Mouse (Mus musculus) kidney, embryonic 16.5 days (tissue): ENCODE results near the gene Rtkn. TPM values are rescaled to one million over a fixed set of nuclear protein-coding genes. Genes with fewer than 3 reads are reported as not detected.
A peak's percentile ranks its signal among the peaks of the same experiment; 100 is the strongest.

Experiments used
- ATAC-seq: fragments of 200-750 bp; cut with Nextera tagmentation; 2 replicates; pipeline ENCODE4 v1.8.0; 2017; ENCODE audit warnings: moderate TSS enrichment; ENCODE audit not compliant: low FRiP score, low TSS enrichment
- H3K27ac ChIP-seq: fragments of 300-500 bp; sonication (generic); 2 replicates; pipeline ENCODE4 v1.5.1; 2014; ENCODE audit warnings: low read length
- H3K27me3 ChIP-seq: fragments of 300-500 bp; sonication (generic); 2 replicates; pipeline ENCODE4 v1.6.1; 2014; ENCODE audit warnings: low read length, control low read depth, mixed read lengths; ENCODE audit not compliant: insufficient read depth
- H3K36me3 ChIP-seq: fragments of 300-500 bp; sonication (generic); 2 replicates; pipeline ENCODE4 v1.6.1; 2014; ENCODE audit warnings: low read length, control low read depth, mixed read lengths; ENCODE audit not compliant: insufficient read depth
- H3K4me1 ChIP-seq: fragments of 300-500 bp; sonication (generic); 2 replicates; pipeline ENCODE4 v1.6.1; 2014; ENCODE audit warnings: low read length, control low read depth, mixed read lengths; ENCODE audit not compliant: insufficient read depth
- H3K4me2 ChIP-seq: fragments of 300-500 bp; sonication (generic); replicated peaks from 2 replicates; pipeline ENCODE4 v1.6.1; 2014; ENCODE audit warnings: low read depth, low read length
- H3K4me3 ChIP-seq: fragments of 300-500 bp; sonication (generic); 2 replicates; pipeline ENCODE4 v1.5.1; 2014; ENCODE audit warnings: mild to moderate bottlenecking, low read length
- H3K9ac ChIP-seq: fragments of 300-500 bp; sonication (generic); replicated peaks from 2 replicates; pipeline ENCODE4 v1.6.1; 2014; ENCODE audit warnings: low read length
- H3K9me3 ChIP-seq: fragments of 300-500 bp; sonication (generic); 2 replicates; pipeline ENCODE4 v1.6.1; 2016; ENCODE audit warnings: low read length, control low read depth
- WGBS: fragments of 180-500 bp; shearing (Covaris S2); extraction: QIAGEN DNeasy Blood & Tissue Kit; methylation state at CpG from one replicate; pipeline ENCODE4 v1.1.7; 2014; 5-methylcytosine and 5-hydroxymethylcytosine counted together
- polyA plus RNA-seq: library from polyadenylated mRNA; unstranded; fragments of >200 nt; fragmentation: Nextera tagmentation; extraction: Ambion mirVana; gene quantifications from 2 replicates; pipeline ENCODE4 v1.2.1, GENCODE M21; 2015

Rtkn gene
- polyA plus RNA-seq, result 43.0 and 43.9 TPM in 2 replicates

DNA sequence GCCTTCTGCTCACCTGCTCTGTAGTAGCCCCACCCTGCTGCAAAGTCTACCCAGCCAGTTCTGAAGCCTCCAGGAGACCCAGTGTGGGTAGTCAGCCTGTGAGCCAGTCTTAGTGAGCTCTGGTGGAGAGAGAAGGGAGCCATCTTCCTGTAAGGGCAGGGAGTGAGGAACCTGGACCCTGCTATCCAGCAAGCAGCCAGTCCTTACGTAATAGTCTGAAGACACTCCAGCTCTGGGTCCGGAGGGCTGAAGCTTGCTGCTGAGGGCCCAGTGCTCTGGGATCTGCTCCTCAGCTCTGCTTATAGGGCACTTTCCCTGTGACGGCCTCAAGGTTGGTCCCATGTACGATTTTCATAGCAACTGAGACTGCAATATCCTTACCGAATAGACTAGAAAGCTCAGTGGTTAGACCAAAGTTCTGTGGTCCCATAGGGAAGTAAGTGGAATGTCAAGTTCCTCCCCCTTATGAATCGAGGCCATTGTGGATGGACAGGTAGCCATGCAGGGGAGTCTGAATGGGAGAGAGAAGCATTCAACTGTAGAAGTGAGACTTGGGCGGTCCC lies at the start of gene Rtkn:
TSS of gene Rtkn (plus strand) at position 513 of the 563 bp plus-strand sequence.
- no peak for ATAC-seq
- peak within 1 kb of the TSS; percentile 100 for H3K27ac ChIP-seq
- no peaks in the 10 kb centered on the region for H3K36me3 ChIP-seq
- peak within 1 kb of the TSS; percentile 69 for H3K4me2 ChIP-seq
- H3K9me3 ChIP-seq, result no peaks in the 10 kb centered on the region
- 53% methylated on average over 7 of the region's 7 CpGs for WGBS
- H3K4me3 ChIP-seq, result peak within 1 kb of the TSS; percentile 62
- H3K27me3 ChIP-seq, result no peaks in the 10 kb centered on the region
- peaks cover 48% of the 10 kb centered on the region for H3K4me1 ChIP-seq
- H3K9ac ChIP-seq, result peak within 1 kb of the TSS; percentile 97

DNA sequence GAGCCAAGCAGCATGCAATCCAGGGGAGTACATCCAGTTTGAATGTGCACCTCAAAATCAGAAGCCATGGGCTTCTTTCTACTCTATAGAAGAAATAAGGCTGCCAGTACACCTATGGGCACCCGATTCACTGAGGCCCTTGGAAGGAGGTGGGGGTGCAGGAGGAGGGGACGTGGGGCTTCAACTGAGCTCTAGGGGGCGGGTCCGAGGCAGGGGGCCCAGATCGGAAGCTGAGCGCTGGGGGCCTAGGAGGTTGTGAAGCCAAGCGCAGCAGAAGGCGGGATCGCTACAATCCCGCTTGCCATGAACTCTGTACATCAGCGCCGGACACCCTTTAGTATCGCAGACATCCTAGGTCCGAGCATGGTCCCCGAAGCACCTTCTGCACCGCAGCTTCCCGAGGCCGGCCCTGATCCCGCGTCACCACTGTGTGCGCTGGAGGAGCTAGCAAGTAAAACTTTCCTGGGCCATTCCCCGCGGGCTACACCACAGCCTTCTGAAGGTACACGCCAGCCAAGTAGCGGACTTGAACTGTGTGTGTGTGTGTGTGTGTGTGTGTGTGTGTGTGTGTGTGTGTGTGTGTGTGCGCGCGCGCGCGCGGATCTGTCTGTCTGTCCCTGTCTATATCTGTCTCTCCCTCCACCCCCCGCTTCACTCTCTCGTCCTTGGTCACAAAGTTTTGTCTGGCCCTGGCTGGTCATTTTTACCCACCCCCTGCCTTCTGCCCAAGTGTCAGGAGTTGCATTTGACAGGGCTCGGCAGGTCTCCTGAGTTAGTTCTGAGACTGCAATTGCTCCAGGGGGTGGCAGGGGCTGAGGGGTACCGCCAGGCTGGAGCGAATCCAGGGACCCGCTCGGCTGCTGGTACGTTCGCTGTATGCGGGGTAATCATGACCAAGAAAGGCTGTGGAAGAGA lies 48.9 kb upstream of the Rtkn start, which contains the start of gene Lbx2:
TSS of gene Lbx2 (plus strand) at position 247 of the 915 bp plus-strand sequence.
- 0 out of 2 replicates have a peak within 1 kb of the TSS, but pooled peaks have one; percentile 5 for H3K27ac ChIP-seq
- peaks cover 30% of the 10 kb centered on the region for H3K27me3 ChIP-seq
- H3K4me1 ChIP-seq, result peaks cover 54% of the 10 kb centered on the region
- peak within 1 kb of the TSS; percentile 63 for H3K9ac ChIP-seq
- no peak for ATAC-seq
- H3K4me3 ChIP-seq, result peak within 1 kb of the TSS; percentile 41
- H3K36me3 ChIP-seq, result peaks cover 7% of the 10 kb centered on the region
- H3K4me2 ChIP-seq, result peak within 1 kb of the TSS; percentile 56
- H3K9me3 ChIP-seq, result no peaks in the 10 kb centered on the region
- WGBS, result 6% methylated on average over 41 of the region's 42 CpGs

DNA sequence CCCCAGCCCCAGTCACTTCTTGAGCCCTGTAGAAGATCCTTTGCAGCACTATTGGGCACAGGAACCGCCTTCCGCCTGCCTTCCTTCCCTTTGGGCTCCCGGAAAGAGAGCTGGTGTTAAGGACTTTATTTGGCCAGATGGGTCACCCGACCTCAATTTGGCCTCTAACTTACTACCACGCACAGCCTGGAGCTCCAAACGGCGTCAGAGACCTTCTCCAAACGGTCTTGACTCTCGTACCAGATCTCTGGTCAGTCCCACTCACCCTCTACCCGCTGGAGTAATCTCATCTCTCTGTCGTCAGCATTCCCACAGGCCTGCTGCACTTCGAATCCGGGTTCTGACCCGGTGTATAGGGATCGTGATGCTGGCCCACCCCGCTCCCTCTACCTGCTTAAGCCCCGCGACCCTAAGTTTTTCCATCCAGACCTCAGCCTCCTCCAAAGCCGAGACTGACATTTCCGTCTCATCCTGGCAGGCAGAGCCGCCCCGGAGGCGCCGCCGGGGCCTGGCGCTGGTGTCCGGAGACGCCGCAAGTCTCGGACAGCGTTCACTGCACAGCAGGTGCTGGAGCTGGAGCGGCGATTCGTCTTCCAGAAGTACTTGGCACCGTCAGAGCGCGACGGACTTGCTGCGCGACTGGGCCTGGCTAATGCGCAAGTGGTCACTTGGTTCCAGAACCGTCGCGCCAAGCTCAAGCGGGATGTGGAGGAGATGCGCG lies 47.9 kb upstream of the Rtkn start:
- Histone ChIP-seq H3K27me3 (peaks cover 30% of the 10 kb centered on the region), H3K27ac (no peak overlapping the region), H3K9me3 (no peaks in the 10 kb centered on the region), H3K36me3 (peaks cover 1% of the 10 kb centered on the region; the same call in 1 of the 2 replicates), H3K4me2 (peak overlapping the region; percentile 56), H3K4me1 (peaks cover 54% of the 10 kb centered on the region), H3K4me3 (peak overlapping the region; percentile 39), H3K9ac (peak overlapping the region; percentile 14)
- 3% methylated on average over 47 of the region's 47 CpGs for WGBS
- no peak for ATAC-seq

- H3K9ac ChIP-seq, result peak overlapping the region; percentile 14
Measured at GRCm38 (mm10) chr6:83087926-83088260, 47.4 kb upstream of the Rtkn start.

DNA sequence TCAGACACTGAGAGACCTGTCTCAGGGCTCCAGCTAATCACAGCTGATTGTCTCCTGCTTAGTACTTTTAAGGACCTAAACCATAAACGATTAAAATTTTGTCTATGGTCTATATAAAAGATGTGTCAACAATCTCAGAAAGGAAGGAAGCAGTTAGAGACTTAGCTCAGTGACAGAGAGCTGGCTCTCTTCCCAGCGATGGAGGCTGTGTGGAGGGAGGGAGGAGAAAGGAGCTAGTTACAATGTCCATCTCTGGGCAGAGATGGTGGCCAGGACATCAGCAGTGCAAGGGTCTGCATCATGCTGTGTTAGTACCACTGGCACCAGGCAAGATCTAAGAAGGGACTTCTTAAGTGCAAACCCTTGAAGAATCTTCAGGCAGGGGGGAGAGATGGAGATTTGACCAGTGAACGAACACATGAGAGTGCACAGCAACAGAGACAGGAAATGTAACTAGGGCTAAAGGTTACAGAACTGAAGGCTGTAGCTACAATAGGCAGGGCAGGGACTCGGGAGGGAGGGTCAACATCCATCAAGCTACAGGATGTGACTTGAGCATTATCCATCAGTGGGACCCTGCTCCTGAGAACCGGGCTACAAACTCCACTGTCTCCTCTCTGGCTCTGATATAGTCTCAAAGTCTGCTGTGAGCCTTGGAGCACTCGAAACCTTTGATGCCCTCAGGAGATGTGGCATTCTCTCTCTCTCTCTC lies 42.7 kb upstream of the Rtkn start:
- ATAC-seq, result 0 out of 2 replicates have a peak, but pooled peaks have one; percentile 18
- Histone ChIP-seq H3K4me1 (peaks cover 7% of the 10 kb centered on the region), H3K36me3 (no peaks in the 10 kb centered on the region), H3K27me3 (peaks cover 18% of the 10 kb centered on the region), H3K9ac (no peak overlapping the region), H3K27ac (peak overlapping the region; percentile 26), H3K9me3 (no peaks in the 10 kb centered on the region), H3K4me2 (no peak overlapping the region), H3K4me3 (no peak overlapping the region)
- WGBS, result 25% methylated on average over 6 of the region's 6 CpGs

More at GRCm38 (mm10) chr6:83087926-83088260, 47.4 kb upstream of the Rtkn start:
- ATAC-seq, result no peak
- 20% methylated on average over 9 of the region's 9 CpGs for WGBS
- H3K9me3 ChIP-seq, result no peaks in the 10 kb centered on the region
- H3K36me3 ChIP-seq, result no peaks in the 10 kb centered on the region
- peak overlapping the region; percentile 56 for H3K4me2 ChIP-seq
- no peak overlapping the region for H3K27ac ChIP-seq
- peaks cover 51% of the 10 kb centered on the region for H3K4me1 ChIP-seq
- H3K4me3 ChIP-seq, result peak overlapping the region; percentile 39
- peaks cover 30% of the 10 kb centered on the region for H3K27me3 ChIP-seq

GRCm38 (mm10) chr6:83095968-83096367 lies 39.3 kb upstream of the Rtkn start:
- no peak overlapping the region for H3K4me3 ChIP-seq
- ATAC-seq, result no peak
- H3K4me2 ChIP-seq, result no peak overlapping the region
- no peak overlapping the region for H3K27ac ChIP-seq
- peaks cover 14% of the 10 kb centered on the region for H3K4me1 ChIP-seq
- 50% methylated on average over 6 of the region's 6 CpGs for WGBS
- H3K27me3 ChIP-seq, result no peaks in the 10 kb centered on the region
- H3K9me3 ChIP-seq, result no peaks in the 10 kb centered on the region
- H3K36me3 ChIP-seq, result no peaks in the 10 kb centered on the region
- no peak overlapping the region for H3K9ac ChIP-seq

- WGBS, result 26% methylated on average over 2 of the region's 2 CpGs
- Histone ChIP-seq H3K4me2 (no peak overlapping the region), H3K27me3 (no peaks in the 10 kb centered on the region), H3K9ac (no peak overlapping the region), H3K36me3 (no peaks in the 10 kb centered on the region), H3K4me1 (peaks cover 28% of the 10 kb centered on the region), H3K27ac (peak overlapping the region; percentile 47; the same call in 1 of the 2 replicates), H3K9me3 (no peaks in the 10 kb centered on the region), H3K4me3 (no peak overlapping the region)
- ATAC-seq, result no peak
Measured at GRCm38 (mm10) chr6:83098411-83098810, 36.9 kb upstream of the Rtkn start.

DNA sequence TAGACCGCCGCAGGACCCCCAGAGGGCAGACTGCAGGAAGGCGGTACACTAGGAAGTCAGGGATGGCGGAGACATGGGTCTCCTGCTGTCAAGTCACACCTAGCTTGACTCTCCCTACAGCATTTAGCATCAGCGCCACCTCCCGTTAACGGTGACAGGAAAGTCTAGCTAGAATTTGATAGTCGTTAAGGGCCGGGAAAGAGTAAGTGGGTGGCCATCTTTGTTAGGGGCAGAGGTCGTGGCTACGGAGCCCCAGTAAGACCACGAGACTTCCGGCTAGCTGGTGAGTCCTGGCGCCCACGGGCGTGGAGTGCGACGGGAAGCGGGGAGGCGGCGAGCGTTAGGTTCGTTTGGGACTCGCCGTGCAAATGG lies 34.0 kb upstream of the Rtkn start, which contains the start of the genes Ccdc142 and Gm42688:
TSS of gene Ccdc142 (plus strand) at position 286 of the 372 bp plus-strand sequence.
TSS of gene Gm42688 (plus strand) at position 302 of the 372 bp plus-strand sequence.
- Histone ChIP-seq H3K27me3 (no peaks in the 10 kb centered on the region), H3K4me1 (peaks cover 30% of the 10 kb centered on the region), H3K36me3 (no peaks in the 10 kb centered on the region), H3K9ac (peak within 1 kb of the TSS; percentile 86), H3K4me3 (peak within 1 kb of the TSS; percentile 71), H3K27ac (peak within 1 kb of the TSS; percentile 84), H3K4me2 (peak within 1 kb of the TSS; percentile 99), H3K9me3 (no peaks in the 10 kb centered on the region)
- WGBS, result under 1% methylated on average over 25 of the region's 25 CpGs
- ATAC-seq, result peak; percentile 89
